Comparison of ENCODE assay signal across 23 mouse cellular contexts in genomic region chr7:99060476-99060875, GRCm38 (mm10).
DNase-seq lines count a peak whose midpoint lies in the region; ATAC-seq and TF ChIP-seq lines count a peak whose summit lies in the region.
"Had no signal": no experiment of that assay in that cellular context is flagged by ENCODE, and none has a peak within 500 bp of the region (broad histone marks: within the 10 kb centered on the region; RNA-seq: fewer than 3 reads in every experiment).

No protein-coding gene starts in this region.

- H3K4me1 ChIP-seq in cerebellum, adult 2 months (ENCODE audit: control insufficient read depth, insufficient read depth, low read length), result peaks cover 20% of the 10 kb centered on the region
- H3K4me1 ChIP-seq in forebrain, embryonic 14.5 days (ENCODE audit: control insufficient read depth, insufficient read depth, low read length), result peaks cover 3% of the 10 kb centered on the region; the same call in 1 of the 2 replicates
- H3K4me1 ChIP-seq in midbrain, embryonic 13.5 days (replicated peaks), result peaks cover 4% of the 10 kb centered on the region

- WGBS in cerebellum, adult 2 months, result 14% methylated on average over 5 of the region's 5 CpGs
- WGBS in forebrain, embryonic 14.5 days, result 88% methylated on average over 5 of the region's 5 CpGs
- WGBS in midbrain, embryonic 13.5 days, result 88% methylated on average over 5 of the region's 5 CpGs

- no peaks in the 10 kb centered on the region for H3K9me3 ChIP-seq in forebrain, embryonic 14.5 days (replicated peaks; ENCODE audit: control insufficient read depth, low read length)
- H3K9me3 ChIP-seq in midbrain, embryonic 13.5 days, result no peaks in the 10 kb centered on the region
- H3K9me3 ChIP-seq: heart, embryonic 13.5 days; limb, embryonic 13.5 days; lung, embryonic 15.5 days; neural tube, embryonic 13.5 days had no signal

- no peak overlapping the region for H3K9ac ChIP-seq in forebrain, embryonic 14.5 days (ENCODE audit: low read length)
- H3K9ac ChIP-seq in midbrain, embryonic 13.5 days (replicated peaks), result no peak overlapping the region
- H3K9ac ChIP-seq: forebrain, postnatal 0 days; heart, embryonic 13.5 days; hindbrain, embryonic 14.5 days; limb, embryonic 13.5 days; lung, embryonic 15.5 days; neural tube, embryonic 13.5 days had no signal

- H3K27ac ChIP-seq in cerebellum, adult 2 months (ENCODE audit: insufficient read depth, low read length), result peak overlapping the region; percentile 34; the same call in 1 of the 2 replicates
- H3K27ac ChIP-seq in forebrain, embryonic 14.5 days (ENCODE audit: low read depth, low read length), result no peak overlapping the region
- H3K27ac ChIP-seq in midbrain, embryonic 13.5 days, result no peak overlapping the region
- H3K27ac ChIP-seq: heart, embryonic 13.5 days; hindbrain, embryonic 14.5 days; limb, embryonic 13.5 days; lung, embryonic 15.5 days; neural tube, embryonic 13.5 days had no signal

- no peak overlapping the region for H3K4me2 ChIP-seq in forebrain, embryonic 14.5 days (ENCODE audit: low read length)
- H3K4me2 ChIP-seq in midbrain, embryonic 13.5 days (replicated peaks), result no peak overlapping the region
- H3K4me2 ChIP-seq: heart, embryonic 13.5 days; hindbrain, embryonic 14.5 days; limb, embryonic 13.5 days; liver, embryonic 11.5 days; lung, embryonic 15.5 days; midbrain, embryonic 11.5 days; neural tube, embryonic 13.5 days had no signal

- TF ChIP-seq POLR2A in cerebellum, adult 2 months (IDR thresholded peaks at IDR 0.05; ENCODE audit: borderline replicate concordance, insufficient read depth, low read length), result no peak

- peak; percentile 77; the same call in 1 of the 2 replicates for ATAC-seq in cerebellum, adult (ENCODE audit: insufficient number of reproducible peaks, low FRiP score, low TSS enrichment)
- ATAC-seq in forebrain, embryonic 14.5 days, result no peak
- ATAC-seq in midbrain, embryonic 13.5 days, result no peak
- ATAC-seq: activated CD4-positive, CD25-positive, alpha-beta regulatory T cell, adult 4 months; forebrain, postnatal 0 days; intestine, postnatal 0 days had no signal

- H3K4me3 ChIP-seq in cerebellum, adult 2 months (replicated peaks; ENCODE audit: insufficient read depth, low read depth, low read length), result no peak overlapping the region
- no peak overlapping the region for H3K4me3 ChIP-seq in forebrain, embryonic 14.5 days (ENCODE audit: low read depth, low read length)
- no peak overlapping the region for H3K4me3 ChIP-seq in midbrain, embryonic 13.5 days (replicated peaks)
- H3K4me3 ChIP-seq: heart, embryonic 13.5 days; limb, embryonic 13.5 days; lung, embryonic 15.5 days; neural tube, embryonic 13.5 days had no signal

- no peaks in the 10 kb centered on the region for H3K27me3 ChIP-seq in cerebellum, adult 2 months (ENCODE audit: control insufficient read depth, insufficient read depth, low read length)
- no peaks in the 10 kb centered on the region for H3K27me3 ChIP-seq in forebrain, embryonic 14.5 days (replicated peaks; ENCODE audit: control insufficient read depth, insufficient read depth, low read length)
- H3K27me3 ChIP-seq in midbrain, embryonic 13.5 days, result no peaks in the 10 kb centered on the region
- H3K27me3 ChIP-seq: CH12.LX; heart, embryonic 13.5 days; lung, embryonic 15.5 days; neural tube, embryonic 13.5 days had no signal

- no peak for TF ChIP-seq CTCF in cerebellum, adult 2 months (IDR thresholded peaks at IDR 0.05; ENCODE audit: borderline replicate concordance, insufficient read depth, low read depth, low read length)

- no peak for DNase-seq in cerebellum, postnatal 4 days (ENCODE audit: low spot score in 2 of 2)
- peak; percentile 71 to 85 for DNase-seq in cerebellum, adult 2 months
- peak; percentile 50 to 79 for DNase-seq in cerebellum, postnatal 14 days
- no peak for DNase-seq in forebrain, embryonic 14.5 days (ENCODE audit: low spot score)
- DNase-seq in right cerebral cortex, postnatal 25 days, result no peak
- DNase-seq: adrenal gland, adult 8-10 months; forebrain, postnatal 0 days; heart, postnatal 10 days; kidney, adult 9 months; kidney, postnatal 14 days; layer of hippocampus, adult 9-11 months had no signal

- H3K36me3 ChIP-seq in forebrain, embryonic 14.5 days (ENCODE audit: control insufficient read depth, insufficient read depth, low read length), result no peaks in the 10 kb centered on the region
- no peaks in the 10 kb centered on the region for H3K36me3 ChIP-seq in midbrain, embryonic 13.5 days
- H3K36me3 ChIP-seq: limb, embryonic 13.5 days; lung, embryonic 15.5 days; neural tube, embryonic 13.5 days had no signal

Comparison
In these comparisons a context has a peak if more than half of its experiments do, and no peak if none do; other contexts are left out.
1. DNase-seq: peak in cerebellum, adult 2 months (2 of 2) and cerebellum, postnatal 14 days (2 of 2); none in cerebellum, postnatal 4 days (0 of 2), forebrain, embryonic 14.5 days (single experiment) and right cerebral cortex, postnatal 25 days (single experiment).